Mouse (Mus musculus) E14TG2a.4 (cell line): ENCODE measurements around the gene Hdac9.

Source experiments
- CTCF ChIP-seq: conservative IDR thresholded peaks from 2 replicates; pipeline ENCODE4 v1.5.1; 2014; ENCODE audit warnings: low read length
- NANOG ChIP-seq: IDR thresholded peaks from 2 replicates; pipeline ENCODE4 v1.6.1; 2014; ENCODE audit warnings: borderline replicate concordance, low read length, mixed read lengths
- POU5F1 ChIP-seq: IDR thresholded peaks from 2 replicates; pipeline ENCODE4 v1.6.1; 2014; ENCODE audit warnings: low read length, borderline replicate concordance

DNA sequence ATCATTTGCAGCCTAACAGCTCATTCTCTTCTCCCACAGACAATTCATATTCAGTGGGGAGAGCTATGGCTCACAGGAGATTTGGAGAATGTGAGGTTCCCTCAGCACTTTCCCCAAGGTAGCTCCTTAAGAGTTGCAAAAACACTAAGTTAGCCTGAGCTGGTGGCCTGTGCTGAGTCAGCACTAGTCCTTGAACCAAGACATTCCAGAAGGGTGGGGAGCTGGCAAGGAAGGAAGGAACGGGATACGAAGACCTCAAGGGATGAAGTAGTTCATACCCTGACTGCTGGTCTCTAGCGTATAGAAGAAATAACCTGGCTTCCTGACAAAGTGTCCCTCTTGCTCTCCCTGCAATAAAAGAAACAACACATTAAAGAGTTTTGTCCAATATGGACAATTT is 268.1 kb downstream of the Hdac9 start:
- TF ChIP-seq CTCF (no peak), NANOG (no peak), POU5F1 (no peak)
